Mouse (Mus musculus) right cerebral cortex, adult 2 months (tissue): ENCODE results near the gene Dab2ip.
A peak's percentile ranks its signal among the peaks of the same experiment; 100 is the strongest.

ENCODE experiments used
- DNase-seq, 2 experiments: peaks; one replicate each; pipeline ENCODE4 v3.0.0; 2021 to 2022; ENCODE audit warnings: low spot score in 2 of 2

The Dab2ip gene

GRCm38 (mm10) chr2:35622261-35623103 is 64.4 kb downstream of the Dab2ip start:
- no peak for DNase-seq

- DNase-seq: no peak
Observed at GRCm38 (mm10) chr2:35623104-35623377, 65.0 kb downstream of the Dab2ip start.

- DNase-seq: no peak
Observed at GRCm38 (mm10) chr2:35623431-35624148, 65.5 kb downstream of the Dab2ip start.

- no peak for DNase-seq
Observed at GRCm38 (mm10) chr2:35624380-35625006, 66.4 kb downstream of the Dab2ip start.

GRCm38 (mm10) chr2:35625007-35625380 is 66.9 kb downstream of the Dab2ip start:
- no peak for DNase-seq

- no peak for DNase-seq
Observed at GRCm38 (mm10) chr2:35625526-35625925, 67.5 kb downstream of the Dab2ip start.

- no peak for DNase-seq
Observed at GRCm38 (mm10) chr2:35626181-35626727, 68.2 kb downstream of the Dab2ip start.

GRCm38 (mm10) chr2:35627298-35627898 is 69.3 kb downstream of the Dab2ip start:
- DNase-seq: no peak

GRCm38 (mm10) chr2:35628052-35628451 is 70.0 kb downstream of the Dab2ip start:
- no peak for DNase-seq

GRCm38 (mm10) chr2:35628656-35629055 is 70.6 kb downstream of the Dab2ip start:
- no peak for DNase-seq

GRCm38 (mm10) chr2:35629126-35629525 is 71.1 kb downstream of the Dab2ip start:
- no peak for DNase-seq

GRCm38 (mm10) chr2:35633392-35633791 is 75.3 kb downstream of the Dab2ip start:
- DNase-seq: no peak

- DNase-seq: no peak
Observed at GRCm38 (mm10) chr2:35634963-35635362, 76.9 kb downstream of the Dab2ip start.

GRCm38 (mm10) chr2:35635541-35635940 is 77.5 kb downstream of the Dab2ip start:
- no peak for DNase-seq

GRCm38 (mm10) chr2:35637880-35638535 is 79.9 kb downstream of the Dab2ip start:
- DNase-seq: peak; percentile 55 to 61

- DNase-seq: no peak
Observed at GRCm38 (mm10) chr2:35639799-35640198, 81.7 kb downstream of the Dab2ip start.

- DNase-seq: peak; percentile 88
Observed at GRCm38 (mm10) chr2:35640576-35640975, 82.5 kb downstream of the Dab2ip start.

GRCm38 (mm10) chr2:35642224-35642623 is 84.2 kb downstream of the Dab2ip start:
- no peak for DNase-seq

GRCm38 (mm10) chr2:35646553-35646952 is 88.5 kb downstream of the Dab2ip start:
- no peak for DNase-seq

- peak; percentile 85 to 92 for DNase-seq
Observed at GRCm38 (mm10) chr2:35649708-35650107, 91.6 kb downstream of the Dab2ip start.

- DNase-seq: peak in 1 of 2 experiments; percentile 55
Observed at GRCm38 (mm10) chr2:35651297-35651731, 93.2 kb downstream of the Dab2ip start.
